Mouse (Mus musculus) CH12.LX (cell line): ENCODE measurements around the gene Hey2. TPM values are rescaled to one million over a fixed set of nuclear protein-coding genes. Genes with fewer than 3 reads are reported as not detected.

Source experiments
- DNase-seq: peaks from one replicate; pipeline ENCODE4 v3.0.0-alpha.2; 2013; ENCODE audit errors: extremely low read depth
- H3K27ac ChIP-seq: 2 replicates; pipeline ENCODE4 v1.5.1; 2012; ENCODE audit warnings: low read depth, mild to moderate bottlenecking, control low read depth, moderate library complexity; ENCODE audit not compliant: insufficient read depth
- H3K27me3 ChIP-seq: replicated peaks from 2 replicates; pipeline ENCODE3; 2012; ENCODE audit warnings: inconsistent platforms
- H3K36me3 ChIP-seq, 2 experiments: replicated peaks in 1 of 2; 2 replicates each; pipeline versions ENCODE3 to v1.6.1; 2012; ENCODE audit warnings: inconsistent platforms in 1 of 2, low read length in 1 of 2, mild to moderate bottlenecking in 1 of 2, mixed read lengths in 1 of 2, moderate library complexity in 1 of 2; ENCODE audit not compliant: control insufficient read depth in 1 of 2, insufficient read depth in 1 of 2
- H3K4me1 ChIP-seq, 2 experiments: 2 replicates each; pipeline ENCODE4 v1.6.1; 2012; ENCODE audit warnings: inconsistent platforms in 1 of 2, moderate library complexity in 1 of 2; ENCODE audit not compliant: insufficient read depth in 2 of 2, control insufficient read depth in 1 of 2
- H3K4me2 ChIP-seq: 2 replicates; pipeline ENCODE4 v1.6.1; 2012; ENCODE audit warnings: low read depth, mild to moderate bottlenecking, control low read depth; ENCODE audit not compliant: poor library complexity, insufficient read depth, severe bottlenecking
- H3K4me3 ChIP-seq, 3 experiments: fragments of 150-350 bp in 1 of 3; sonication (generic) in 1 of 3; replicated peaks in 1 of 3; 2 replicates each; pipeline versions ENCODE3 to v1.5.1; 2011 to 2012; ENCODE audit warnings: low read depth in 2 of 3, low read length in 2 of 3, mild to moderate bottlenecking in 2 of 3, moderate library complexity in 2 of 3, control low read depth in 1 of 3, improper control_type of control experiment in 1 of 3, inconsistent platforms in 1 of 3, mixed read lengths in 1 of 3; ENCODE audit not compliant: poor library complexity in 1 of 3
- H3K79me2 ChIP-seq: replicated peaks from 2 replicates; pipeline ENCODE4 v1.6.1; 2012; ENCODE audit warnings: mild to moderate bottlenecking, moderate library complexity; ENCODE audit not compliant: control insufficient read depth, poor library complexity, insufficient read depth, severe bottlenecking; ENCODE audit errors: extremely low read depth
- H3K9ac ChIP-seq: 2 replicates; pipeline ENCODE4 v1.6.1; 2012; ENCODE audit warnings: low read depth, mild to moderate bottlenecking, control low read depth, moderate library complexity; ENCODE audit not compliant: insufficient read depth
- H3K9me3 ChIP-seq: replicated peaks from 2 replicates; pipeline ENCODE3; 2012; ENCODE audit warnings: low read length, inconsistent platforms, mixed read lengths
- BHLHE40 ChIP-seq: IDR thresholded peaks from 2 replicates; pipeline ENCODE4 v1.6.1; 2011; ENCODE audit warnings: mild to moderate bottlenecking, low read depth, low read length, improper control_type of control experiment
- CHD1 ChIP-seq: IDR thresholded peaks from 2 replicates; pipeline ENCODE4 v1.6.1; 2012; ENCODE audit warnings: low read depth, low read length, improper control_type of control experiment, inconsistent platforms
- CHD2 ChIP-seq: IDR thresholded peaks from 2 replicates; pipeline ENCODE4 v1.6.1; 2011; ENCODE audit warnings: low read length, improper control_type of control experiment
- CTCF ChIP-seq, 2 experiments: IDR thresholded peaks in 1 of 2; conservative IDR thresholded peaks in 1 of 2; 2 replicates each; pipeline ENCODE4 v1.5.1; 2011 to 2012; ENCODE audit warnings: low read depth in 2 of 2, low read length in 2 of 2, improper control_type of control experiment in 1 of 2, inconsistent platforms in 1 of 2, mild to moderate bottlenecking in 1 of 2, moderate library complexity in 1 of 2
- E2F4 ChIP-seq: IDR thresholded peaks from 2 replicates; pipeline ENCODE4 v1.6.1; 2011; ENCODE audit warnings: low read depth, low read length, improper control_type of control experiment; ENCODE audit not compliant: insufficient replicate concordance
- ELF1 ChIP-seq: IDR thresholded peaks from 2 replicates; pipeline ENCODE4 v1.6.1; 2014; ENCODE audit warnings: low read depth, mild to moderate bottlenecking, inconsistent platforms, low read length, improper control_type of control experiment
- EP300 ChIP-seq: IDR thresholded peaks from 2 replicates; pipeline ENCODE4 v1.6.1; 2011; ENCODE audit warnings: low read length, improper control_type of control experiment
- ETS1 ChIP-seq: conservative IDR thresholded peaks from 2 replicates; pipeline ENCODE4 v1.6.1; 2012; ENCODE audit warnings: low read depth, mild to moderate bottlenecking, inconsistent platforms, low read length, improper control_type of control experiment, moderate library complexity
- JUN ChIP-seq: IDR thresholded peaks from 2 replicates; pipeline ENCODE4 v1.6.1; 2011; ENCODE audit warnings: low read depth, mild to moderate bottlenecking, low read length, improper control_type of control experiment, moderate library complexity; ENCODE audit not compliant: insufficient read depth
- MAZ ChIP-seq: IDR thresholded peaks from 2 replicates; pipeline ENCODE4 v1.6.1; 2012; ENCODE audit warnings: low read depth, mild to moderate bottlenecking, inconsistent platforms, low read length, improper control_type of control experiment, moderate library complexity
- MEF2A ChIP-seq: IDR thresholded peaks from 2 replicates; pipeline ENCODE4 v1.6.1; 2014; ENCODE audit warnings: low read depth, mild to moderate bottlenecking, inconsistent platforms, low read length, improper control_type of control experiment, borderline replicate concordance
- MXI1 ChIP-seq: IDR thresholded peaks from 2 replicates; pipeline ENCODE4 v1.6.1; 2011; ENCODE audit warnings: mild to moderate bottlenecking, low read depth, low read length, improper control_type of control experiment
- NRF1 ChIP-seq: IDR thresholded peaks from 2 replicates; pipeline ENCODE4 v1.6.1; 2014; ENCODE audit warnings: low read depth, mild to moderate bottlenecking, inconsistent platforms, low read length, improper control_type of control experiment, moderate library complexity
- RCOR1 ChIP-seq: conservative IDR thresholded peaks from 2 replicates; pipeline ENCODE4 v1.6.1; 2012; ENCODE audit warnings: low read depth, mild to moderate bottlenecking, inconsistent platforms, low read length, improper control_type of control experiment
- SIN3A ChIP-seq: IDR thresholded peaks from 2 replicates; pipeline ENCODE4 v1.6.1; 2012; ENCODE audit warnings: low read length, improper control_type of control experiment, inconsistent platforms
- SMC3 ChIP-seq: IDR thresholded peaks from 2 replicates; pipeline ENCODE4 v1.6.1; 2011; ENCODE audit warnings: low read depth, low read length, improper control_type of control experiment
- TBP ChIP-seq: conservative IDR thresholded peaks from 2 replicates; pipeline ENCODE4 v1.6.1; 2011; ENCODE audit warnings: low read depth, low read length, improper control_type of control experiment
- TCF12 ChIP-seq: IDR thresholded peaks from 2 replicates; pipeline ENCODE4 v1.6.1; 2014; ENCODE audit warnings: low read depth, mild to moderate bottlenecking, inconsistent platforms, low read length, improper control_type of control experiment
- USF1 ChIP-seq: IDR thresholded peaks from 2 replicates; pipeline ENCODE4 v1.6.1; 2014; ENCODE audit warnings: low read depth, mild to moderate bottlenecking, inconsistent platforms, low read length, improper control_type of control experiment
- USF2 ChIP-seq: conservative IDR thresholded peaks from 2 replicates; pipeline ENCODE4 v1.6.1; 2011; ENCODE audit warnings: low read depth, low read length, improper control_type of control experiment
- dilution Hi-C: fragments of 300-500 bp; cut with MboI; formaldehyde crosslinking; loops from 2 replicates; pipeline ENCODE4 v1.14.3; 2020; ENCODE audit warnings: low sequenced_read_pairs; ENCODE audit not compliant: extremely low pct_unique_long_range_greater_than_20kb, extremely low pct_ligation_motif_present
- in situ Hi-C: fragments of 300-500 bp; cut with MboI; formaldehyde crosslinking; loops from 3 replicates; pipeline ENCODE4 v1.14.3; 2019; ENCODE audit warnings: low sequenced_read_pairs, low pct_ligation_motif_present, low pct_unique_long_range_greater_than_20kb, mixed read lengths
- polyA plus RNA-seq: library from polyadenylated mRNA; unstranded; fragments of >175 nt; gene quantifications from 2 replicates; pipeline ENCODE4 v1.2.1, GENCODE M21; 2012; ENCODE audit warnings: low read depth; ENCODE audit not compliant: insufficient read length
- total RNA-seq, 2 experiments: library from RNA; depleted of rRNA; stranded (reverse); fragments of 300-350 nt in 1 of 2; fragments of >200 nt in 1 of 2; gene quantifications; 2 replicates each; pipeline ENCODE4 v1.2.3; 2012 to 2014

The Hey2 gene
- total and polyA plus RNA-seq, 3 experiments, result 0.13 TPM; not detected in 2

DNA sequence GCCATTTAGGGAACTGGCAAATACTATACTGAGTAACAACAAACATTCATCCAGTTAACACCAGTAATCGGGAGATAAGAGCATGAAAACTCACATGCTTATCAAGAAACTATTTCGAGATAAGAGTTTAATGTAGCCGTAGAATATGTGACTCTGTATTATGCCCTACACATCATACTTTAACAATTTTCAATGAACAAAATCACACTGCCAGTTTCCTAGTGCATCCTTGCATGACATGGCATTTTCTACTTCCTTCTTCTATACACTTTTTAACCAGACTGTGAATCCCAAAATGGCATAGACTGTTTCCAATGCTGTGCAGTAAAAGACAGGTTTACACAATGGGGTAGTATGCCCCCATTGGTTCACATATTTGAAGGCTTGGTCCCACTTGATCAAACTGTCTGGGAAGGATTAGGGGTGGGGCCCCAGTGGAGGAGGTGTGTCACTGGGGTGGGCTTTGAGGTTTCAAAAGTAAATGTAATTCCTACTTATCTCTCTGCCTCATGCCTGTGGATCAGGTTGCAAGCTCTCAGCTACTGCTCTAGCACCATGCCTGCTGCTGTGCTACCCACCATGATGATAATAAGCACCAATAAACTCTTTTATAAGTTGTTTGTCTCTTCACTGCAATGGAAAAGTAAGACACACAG is 54.8 kb downstream of the Hey2 start:
- H3K36me3 ChIP-seq, result no peaks in the 10 kb centered on the region
- H3K4me3 ChIP-seq, result no peak overlapping the region
- no peak overlapping the region for H3K9ac ChIP-seq
- peaks cover 8 to 46% of the 10 kb centered on the region in 2 experiments for H3K4me1 ChIP-seq
- no peaks in the 10 kb centered on the region for H3K79me2 ChIP-seq
- H3K27me3 ChIP-seq, result no peaks in the 10 kb centered on the region
- TF ChIP-seq MXI1 (no peak), CHD2 (no peak), SIN3A (no peak), MEF2A (no peak), USF1 (no peak), CHD1 (no peak), TCF12 (no peak), ETS1 (no peak), BHLHE40 (no peak)
- no peaks in the 10 kb centered on the region for H3K9me3 ChIP-seq
- dilution Hi-C loops, result no loop called here
- H3K27ac ChIP-seq, result no peak overlapping the region
- no peak overlapping the region for H3K4me2 ChIP-seq
- in situ Hi-C loops, result no loop called here
- DNase-seq, result no peak

DNA sequence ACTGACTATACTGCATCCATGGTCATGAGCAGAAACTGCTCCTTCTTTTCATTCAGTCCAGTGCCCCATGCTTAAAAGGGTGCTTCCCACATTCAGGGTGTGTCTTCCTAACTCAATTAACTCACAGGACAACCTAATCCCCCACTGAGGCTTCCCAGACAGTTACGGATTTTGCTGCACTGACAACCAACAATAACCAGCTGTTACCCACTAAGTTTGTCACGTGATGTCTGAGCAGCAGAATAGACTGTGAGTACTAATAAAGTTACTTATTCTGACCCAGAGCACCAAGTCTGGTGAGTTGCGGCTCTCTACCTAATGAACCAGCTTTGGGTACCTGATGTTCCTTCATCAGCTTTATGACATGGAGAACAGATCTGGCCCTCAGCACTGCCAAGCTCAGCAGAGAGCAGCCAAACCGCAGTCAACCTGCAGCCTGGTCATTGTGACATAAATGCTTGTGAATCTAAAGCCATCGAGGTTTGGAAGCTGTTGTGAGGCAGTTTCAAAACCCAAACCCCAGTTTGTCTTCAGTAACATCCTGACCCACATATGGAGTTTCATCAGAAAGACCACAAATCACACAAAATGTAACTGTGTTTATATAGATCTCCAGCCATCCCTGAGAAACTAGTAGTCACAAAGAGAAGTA is 56.4 kb downstream of the Hey2 start:
- Histone ChIP-seq H3K9me3 (no peaks in the 10 kb centered on the region), H3K4me1 (peaks cover 8 to 46% of the 10 kb centered on the region in 2 experiments), H3K27ac (no peak overlapping the region), H3K9ac (no peak overlapping the region), H3K4me2 (no peak overlapping the region), H3K79me2 (no peaks in the 10 kb centered on the region), H3K4me3 (no peak overlapping the region), H3K36me3 (peaks cover 0 to 2% of the 10 kb centered on the region in 2 experiments), H3K27me3 (no peaks in the 10 kb centered on the region)
- no peak for TF ChIP-seq ELF1
- TF ChIP-seq E2F4, result no peak
- TF ChIP-seq CTCF (conservative IDR thresholded peaks at IDR 0.05 in 1 of 2, IDR thresholded peaks at IDR 0.05 in 1 of 2; ENCODE audit: low read depth in 2 of 2, low read length in 2 of 2), result no peak
- TF ChIP-seq NRF1, result no peak
- TF ChIP-seq MAZ, result no peak
- no peak for TF ChIP-seq EP300
- TF ChIP-seq BHLHE40, result no peak
- no peak for TF ChIP-seq SMC3
- TF ChIP-seq RCOR1, result no peak
- TF ChIP-seq TBP, result no peak
- TF ChIP-seq JUN, result no peak
- TF ChIP-seq USF2, result no peak
- no peak for TF ChIP-seq TCF12
- dilution Hi-C loops, result no loop called here
- no peak for DNase-seq
- in situ Hi-C loops, result no loop called here

Other genes starting within 250 kb of the Hey2 start
- 11.9 and 15.4 TPM in 2 replicates for gene Trmt11, start 242.1 kb downstream of the Hey2 start, total RNA-seq (2012; rRNA removed)
- gene Trmt11, start 242.1 kb downstream of the Hey2 start, total RNA-seq (2014; rRNA removed), result 40.3 and 45.5 TPM in 2 replicates
- gene Trmt11, start 242.1 kb downstream of the Hey2 start, polyA plus RNA-seq, result 21.1 and 24.6 TPM in 2 replicates
- gene Hint3, start 213.2 kb downstream of the Hey2 start, total RNA-seq (2012; rRNA removed), result 9.7 and 14.2 TPM in 2 replicates
- gene Hint3, start 213.2 kb downstream of the Hey2 start, total RNA-seq (2014; rRNA removed), result 16.1 TPM in 2 replicates
- 10.3 and 14.5 TPM in 2 replicates for gene Hint3, start 213.2 kb downstream of the Hey2 start, polyA plus RNA-seq
- 3.4 and 4.7 TPM in 2 replicates for gene Ncoa7, start 39.5 kb downstream of the Hey2 start, total RNA-seq (2012; rRNA removed)
- gene Ncoa7, start 39.5 kb downstream of the Hey2 start, total RNA-seq (2014; rRNA removed), result 7.0 and 7.3 TPM in 2 replicates
- gene Ncoa7, start 39.5 kb downstream of the Hey2 start, polyA plus RNA-seq, result 9.2 and 10.4 TPM in 2 replicates